Mouse (Mus musculus): Measurements from ENCODE around the gene Chst8.

Gene Chst8

DNA sequence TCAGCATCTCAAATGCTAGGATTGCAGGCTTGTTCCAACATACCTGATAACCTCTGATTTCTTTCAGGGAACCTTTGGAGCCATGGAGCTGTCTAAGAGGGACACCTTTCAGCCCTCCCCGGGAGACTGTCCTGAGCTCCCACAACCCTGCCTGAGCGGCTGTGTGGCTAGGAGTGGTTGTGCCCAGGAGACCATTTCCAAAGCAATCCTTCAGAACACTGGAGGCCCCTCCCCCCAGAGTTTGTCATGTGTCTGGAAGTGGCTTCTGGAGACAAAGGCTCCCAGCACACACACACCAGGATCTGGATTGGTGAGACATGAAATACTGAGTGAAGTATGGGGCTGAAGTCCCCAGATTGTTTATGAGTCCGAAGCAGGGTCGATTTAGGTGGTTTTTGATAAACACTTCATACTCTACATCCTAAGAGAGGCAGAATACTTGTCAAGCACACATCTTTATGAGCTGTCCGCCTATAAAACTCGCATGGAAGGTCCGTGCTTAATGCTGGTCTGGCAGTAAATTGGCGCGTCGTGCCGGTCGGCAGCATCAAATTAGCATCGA is 12.5 kb downstream of the Chst8 start:
- DNase-seq (ENCODE audit: low read depth, low spot score), result peak; percentile 67

DNA sequence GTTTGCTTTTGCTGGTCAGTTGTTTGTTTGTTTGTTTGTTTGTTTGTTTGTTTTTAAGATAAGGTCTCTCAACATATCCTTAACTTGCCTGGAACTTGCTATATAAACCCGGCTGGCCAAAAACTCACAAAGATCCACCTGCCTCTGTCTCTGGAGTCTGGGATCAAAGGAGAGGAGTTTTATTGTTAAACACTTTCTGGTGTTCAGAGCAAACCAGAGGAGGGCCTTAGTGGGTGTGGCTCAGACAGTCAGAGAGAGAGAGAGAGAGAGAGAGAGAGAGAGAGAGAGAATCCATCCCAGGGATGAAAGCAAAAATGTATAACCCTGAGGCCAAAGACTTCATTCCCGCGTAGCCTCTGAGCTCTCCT is 13.1 kb downstream of the Chst8 start:
- DNase-seq (ENCODE audit: low read depth, low spot score), result no peak

DNA sequence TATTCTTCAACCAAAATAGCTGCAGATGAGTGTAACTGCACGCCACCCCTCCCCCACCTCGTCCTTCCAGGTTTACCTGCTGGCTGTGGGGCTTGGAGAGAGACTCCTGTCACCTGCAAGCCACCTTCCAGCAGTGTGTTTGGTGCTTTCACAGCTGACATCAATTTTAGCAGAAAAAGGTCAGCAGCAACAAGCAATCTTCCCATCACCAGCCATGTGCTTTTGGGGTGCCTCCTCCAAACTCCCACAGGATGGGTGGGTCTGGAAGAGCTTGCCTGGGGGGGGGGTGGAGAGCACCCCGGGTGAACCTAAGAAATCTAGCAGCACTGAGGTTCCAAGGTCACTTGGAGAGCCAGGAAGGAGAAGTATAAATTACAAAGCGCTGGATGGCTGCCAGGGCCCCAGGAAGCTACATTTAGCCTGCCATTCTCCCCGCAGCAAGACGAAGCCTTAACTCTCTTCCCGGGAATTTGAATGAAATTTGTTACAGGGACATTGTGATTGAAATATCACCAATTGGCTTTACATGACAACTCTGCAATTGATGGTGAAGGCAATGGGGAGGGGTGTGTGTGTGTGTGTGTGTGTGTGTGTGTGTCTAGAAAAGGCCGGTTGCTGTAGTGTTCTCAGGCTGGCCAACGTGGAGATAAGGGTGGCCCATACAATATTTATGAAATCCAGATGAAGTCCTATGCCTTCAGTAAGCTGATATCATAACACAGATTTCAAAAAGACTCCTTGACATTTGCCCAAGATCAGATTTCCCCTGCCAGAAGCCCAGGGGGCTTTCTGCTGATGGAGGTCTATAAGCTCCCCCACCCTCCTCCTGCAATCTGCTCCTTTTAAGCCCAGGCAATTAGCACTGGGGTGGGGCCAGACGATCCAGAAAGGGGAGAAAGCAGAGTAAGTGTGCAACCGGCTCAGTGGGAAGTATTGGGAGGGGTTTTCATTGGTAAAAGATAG is 13.8 kb downstream of the Chst8 start:
- peak; percentile 61 for DNase-seq (ENCODE audit: low read depth, low spot score)

GRCm38 (mm10) chr7:34798039-34798438 is 14.5 kb downstream of the Chst8 start:
- no peak for DNase-seq (ENCODE audit: low read depth, low spot score)

- no peak for DNase-seq (ENCODE audit: low read depth, low spot score)
Measured at GRCm38 (mm10) chr7:34790459-34790858, 22.1 kb downstream of the Chst8 start.

- DNase-seq (ENCODE audit: low read depth, low spot score), result no peak
Measured at GRCm38 (mm10) chr7:34787171-34787570, 25.3 kb downstream of the Chst8 start.

- DNase-seq (ENCODE audit: low read depth, low spot score), result peak; percentile 59
Measured at GRCm38 (mm10) chr7:34785052-34785451, 27.5 kb downstream of the Chst8 start.

DNA sequence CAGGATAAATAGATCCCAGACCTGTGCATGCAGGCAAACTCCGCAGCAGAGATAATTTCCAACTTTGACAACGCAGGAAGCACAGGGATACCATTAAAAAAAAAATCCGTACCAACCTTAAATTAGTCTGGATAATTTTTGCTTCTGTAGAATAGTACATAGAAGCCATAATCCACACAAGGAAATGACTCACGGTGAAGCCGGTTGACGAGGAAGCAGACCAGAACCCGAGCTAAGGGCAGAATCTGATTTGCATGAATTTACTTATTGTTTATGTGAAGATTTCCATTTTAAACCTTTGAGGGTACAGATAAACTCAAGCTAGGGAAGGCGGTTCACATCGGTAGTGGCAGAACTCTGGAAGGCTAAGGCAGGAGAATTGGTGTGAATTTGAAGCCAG is 28.0 kb downstream of the Chst8 start:
- no peak for DNase-seq (ENCODE audit: low read depth, low spot score)

DNA sequence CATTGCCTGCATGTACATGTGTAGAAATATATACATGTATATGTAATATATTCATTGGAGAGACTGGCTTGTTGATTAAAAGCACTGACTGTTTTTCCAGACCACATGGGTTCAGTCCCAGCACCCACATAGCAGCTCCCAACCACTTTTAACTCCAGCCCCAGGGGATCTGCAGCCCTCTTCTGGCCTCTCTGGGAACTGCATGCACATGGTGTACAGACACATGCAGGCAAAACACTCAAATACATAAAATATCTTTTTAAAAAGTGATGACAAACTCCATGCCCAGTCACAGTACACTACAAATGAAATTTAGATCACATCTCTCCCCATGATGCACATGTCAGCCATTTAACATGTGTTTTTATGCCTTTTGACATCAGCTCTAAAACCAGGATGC is 30.5 kb downstream of the Chst8 start:
- no peak for DNase-seq (ENCODE audit: low read depth, low spot score)

GRCm38 (mm10) chr7:34781217-34781616 is 31.3 kb downstream of the Chst8 start:
- no peak for DNase-seq (ENCODE audit: low read depth, low spot score)

GRCm38 (mm10) chr7:34778426-34778825 is 34.1 kb downstream of the Chst8 start:
- DNase-seq (ENCODE audit: low read depth, low spot score), result no peak

GRCm38 (mm10) chr7:34775659-34776058 is 36.9 kb downstream of the Chst8 start:
- DNase-seq (ENCODE audit: low read depth, low spot score), result no peak

DNA sequence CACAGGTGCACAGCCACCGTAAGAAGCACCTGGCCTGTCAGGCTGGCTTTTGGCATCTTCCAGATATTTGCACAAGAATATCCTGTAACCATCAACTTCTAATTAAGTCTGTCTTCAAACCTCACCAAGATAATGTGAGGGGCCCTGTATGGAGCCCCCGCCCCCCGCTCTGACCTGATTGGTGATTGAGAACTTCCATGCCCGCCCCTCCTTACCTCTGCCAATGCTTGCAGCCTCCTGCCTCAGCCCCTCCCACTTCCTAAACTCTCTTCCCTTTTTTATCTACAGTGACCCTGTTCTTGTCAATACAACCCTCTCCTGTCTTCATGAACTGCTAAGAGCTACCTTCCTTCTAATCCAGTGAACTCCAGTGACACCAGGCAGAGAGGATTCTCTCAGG is 37.6 kb downstream of the Chst8 start:
- no peak for DNase-seq (ENCODE audit: low read depth, low spot score)

GRCm38 (mm10) chr7:34774020-34774419 is 38.5 kb downstream of the Chst8 start:
- DNase-seq (ENCODE audit: low read depth, low spot score), result no peak

GRCm38 (mm10) chr7:34773309-34773708 is 39.2 kb downstream of the Chst8 start:
- DNase-seq (ENCODE audit: low read depth, low spot score), result no peak

GRCm38 (mm10) chr7:34769531-34769930 is 43.0 kb downstream of the Chst8 start:
- no peak for DNase-seq (ENCODE audit: low read depth, low spot score)

DNA sequence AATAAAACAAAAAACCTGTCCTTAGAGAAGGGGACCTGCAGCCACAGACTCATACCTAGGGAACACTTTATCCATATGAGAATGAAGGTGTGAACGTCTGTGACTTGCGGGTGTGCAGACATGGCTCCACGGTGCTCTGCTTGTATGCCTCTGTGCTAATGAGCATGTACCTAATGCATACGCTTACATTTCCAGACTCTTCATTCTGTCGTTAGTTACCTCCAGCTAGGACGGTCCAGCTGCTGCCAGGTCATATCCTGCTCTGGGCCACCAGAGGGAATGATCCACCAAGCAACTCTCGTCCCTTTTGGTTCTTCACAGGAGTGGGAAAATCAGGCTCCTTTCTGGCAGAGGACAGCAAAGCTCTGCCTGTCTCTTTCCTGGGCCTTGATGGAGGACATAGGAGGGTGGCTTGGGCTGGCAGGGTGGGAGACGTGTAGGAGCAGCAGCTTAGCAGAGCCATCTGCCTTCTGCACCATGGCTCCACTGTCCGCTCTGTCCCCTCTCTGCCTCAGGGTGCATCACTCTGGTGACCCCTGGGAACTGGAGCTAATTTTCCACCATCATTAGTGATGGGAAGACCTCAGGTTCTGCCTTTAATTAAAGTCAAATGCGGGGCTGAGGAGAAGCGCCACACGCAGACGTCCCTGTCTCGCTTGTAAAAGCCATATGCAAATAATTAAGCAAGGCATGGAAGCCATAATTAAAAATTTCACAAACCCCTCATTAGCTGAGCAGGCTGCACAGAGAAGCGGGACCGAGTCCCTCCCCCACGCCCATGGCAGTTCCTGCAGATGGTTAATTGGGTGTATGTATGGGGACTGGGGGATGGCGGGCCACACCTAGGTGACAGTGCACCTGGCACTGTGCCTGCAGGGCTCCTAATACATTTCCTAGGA is 48.0 kb downstream of the Chst8 start:
- no peak for DNase-seq (ENCODE audit: low read depth, low spot score)

- DNase-seq (ENCODE audit: low read depth, low spot score), result no peak
Measured at GRCm38 (mm10) chr7:34759378-34759822, 53.1 kb downstream of the Chst8 start.

DNA sequence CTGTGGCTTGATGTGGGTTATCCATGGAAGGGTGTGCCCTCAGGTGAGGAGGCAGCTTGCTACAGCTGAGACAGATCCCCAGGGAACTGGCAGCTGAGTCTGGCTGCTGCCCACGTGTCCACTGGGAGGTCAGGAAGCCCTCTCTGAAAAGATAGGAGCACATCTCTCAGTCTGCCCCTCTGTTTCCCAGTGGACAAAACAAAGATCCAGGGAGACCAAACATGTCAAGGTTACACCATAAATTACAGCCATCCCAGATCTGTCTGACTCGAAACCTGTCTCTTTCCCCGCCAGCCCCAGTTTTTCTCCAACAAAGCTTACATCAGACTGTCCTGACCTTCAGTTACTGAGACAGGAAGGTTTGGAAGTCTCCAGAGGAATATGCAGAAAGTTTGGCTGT is 53.8 kb downstream of the Chst8 start:
- no peak for DNase-seq (ENCODE audit: low read depth, low spot score)

- DNase-seq (ENCODE audit: low read depth, low spot score), result no peak
Measured at GRCm38 (mm10) chr7:34757513-34757912, 55.0 kb downstream of the Chst8 start.

DNA sequence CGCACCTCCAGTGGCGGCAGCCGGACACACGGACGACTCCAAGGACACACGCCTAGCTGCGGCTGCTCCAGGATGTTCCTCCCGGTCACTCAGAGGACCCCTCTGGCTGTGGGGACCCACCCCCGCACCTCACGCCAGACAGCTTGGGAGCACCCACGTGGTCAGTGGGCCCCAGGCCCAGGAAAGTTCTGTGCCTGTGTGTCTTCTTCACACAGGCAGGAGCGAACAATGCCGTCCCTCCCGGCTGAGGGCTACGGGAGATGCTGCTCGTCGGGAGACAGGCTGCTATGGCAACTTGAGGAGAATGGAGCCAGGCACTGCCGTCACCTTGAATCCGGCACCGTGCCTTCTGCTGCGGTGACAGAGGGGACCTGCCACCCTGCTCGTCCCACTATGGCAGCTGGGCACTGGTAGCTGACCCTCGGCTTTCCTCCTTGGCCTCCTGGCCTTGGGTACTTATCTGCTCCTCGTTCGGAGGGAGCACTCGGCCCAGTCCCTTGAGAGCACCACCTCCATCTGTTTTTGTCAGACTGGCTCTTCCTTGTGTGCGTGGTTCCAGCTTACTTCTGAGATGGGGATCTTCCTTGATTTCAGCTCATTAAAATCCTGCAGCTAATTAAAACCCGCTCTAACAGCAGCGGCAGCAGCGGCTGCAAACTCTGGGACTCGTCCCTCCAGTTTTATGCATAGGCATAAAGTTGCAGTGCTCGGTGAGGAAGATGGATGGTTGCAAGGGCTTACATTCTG is 59.2 kb downstream of the Chst8 start:
- DNase-seq (ENCODE audit: low read depth, low spot score), result no peak

Data from mesoderm, embryonic 11.5 days (tissue).